Mouse (Mus musculus) olfactory bulb, adult 2 months (tissue): ENCODE measurements around the gene Alkbh8. TPM values are rescaled to one million over a fixed set of nuclear protein-coding genes. Genes with fewer than 3 reads are reported as not detected.
"Not testable (repeated sequence)": the region's sequence is repeated elsewhere in the genome, so short reads cannot be mapped to it uniquely, and the experiment has no call there.

ENCODE experiments used
- H3K27ac ChIP-seq: fragments of 200-500 bp; 2 replicates; pipeline ENCODE4 v1.5.1; 2012; ENCODE audit warnings: low read depth, low read length; ENCODE audit not compliant: insufficient read depth
- H3K4me1 ChIP-seq: fragments of 200-500 bp; 2 replicates; pipeline ENCODE4 v1.6.1; 2012; ENCODE audit warnings: low read length; ENCODE audit not compliant: control insufficient read depth, insufficient read depth
- H3K4me3 ChIP-seq: fragments of 200-500 bp; 2 replicates; pipeline ENCODE4 v1.5.1; 2012; ENCODE audit warnings: mild to moderate bottlenecking, low read depth, low read length, moderate library complexity; ENCODE audit not compliant: insufficient read depth
- CTCF ChIP-seq: fragments of 200-500 bp; IDR thresholded peaks from 2 replicates; pipeline ENCODE4 v1.5.1; 2012; ENCODE audit warnings: low read depth, mild to moderate bottlenecking, low read length, moderate library complexity; ENCODE audit not compliant: insufficient read depth
- POLR2A ChIP-seq: fragments of 200-500 bp; IDR thresholded peaks from 2 replicates; pipeline ENCODE4 v1.6.1; 2012; ENCODE audit warnings: mild to moderate bottlenecking, low read depth, low read length, moderate library complexity; ENCODE audit not compliant: insufficient read depth
- WGBS: fragments of 180-500 bp; shearing (Covaris S2); methylation state at CpG from one replicate; pipeline ENCODE4 v1.1.7; 2018; 5-methylcytosine and 5-hydroxymethylcytosine counted together
- polyA plus RNA-seq: library from polyadenylated mRNA; stranded (reverse); fragments of >200 nt; gene quantifications from 2 replicates; pipeline ENCODE4 v1.2.4, GENCODE M21; 2012; ENCODE audit warnings: low replicate concordance; ENCODE audit not compliant: missing spikeins, insufficient read depth, insufficient read length

The Alkbh8 gene
- polyA plus RNA-seq, 1 experiment: not detected

GRCm38 (mm10) chr9:3345967-3346366 lies 11.0 kb downstream of the Alkbh8 start:
- Histone ChIP-seq H3K4me3 (no peak overlapping the region), H3K27ac (no peak overlapping the region)
- WGBS: 88% methylated on average over 1 of the region's 1 CpGs

GRCm38 (mm10) chr9:3350056-3350455 lies 15.1 kb downstream of the Alkbh8 start:
- WGBS: 68% methylated on average over 1 of the region's 1 CpGs
- TF ChIP-seq CTCF (no peak), POLR2A (no peak)
- Histone ChIP-seq H3K4me1 (no peaks in the 10 kb centered on the region), H3K27ac (no peak overlapping the region), H3K4me3 (no peak overlapping the region)

More at GRCm38 (mm10) chr9:3345967-3346366, 11.0 kb downstream of the Alkbh8 start:
- H3K4me1 ChIP-seq: no peaks in the 10 kb centered on the region
- TF ChIP-seq POLR2A (no peak), CTCF (no peak)

- not testable (repeated sequence) for H3K4me3 ChIP-seq, H3K4me1 ChIP-seq, H3K27ac ChIP-seq
- 40% methylated on average over 1 of the region's 1 CpGs for WGBS
Observed at GRCm38 (mm10) chr9:3376323-3376722, 41.4 kb downstream of the Alkbh8 start.

- Histone ChIP-seq H3K4me3 (peak within 1 kb of the TSS; percentile 62), H3K27ac (peak within 1 kb of the TSS; percentile 37; the same call in 1 of the 2 replicates), H3K4me1 (no peaks in the 10 kb centered on the region)
- TF ChIP-seq CTCF: no peak
- TF ChIP-seq POLR2A: no peak
- under 1% methylated on average over 28 of the region's 28 CpGs for WGBS
Observed at GRCm38 (mm10) chr9:3403251-3404208, 68.6 kb downstream of the Alkbh8 start, which contains the start of gene Cwf19l2. Cwf19l2 (plus strand) TSS chr9:3403592.

GRCm38 (mm10) chr9:3404372-3404771 lies 69.4 kb downstream of the Alkbh8 start:
- under 1% methylated on average over 13 of the region's 13 CpGs for WGBS
- H3K27ac ChIP-seq: peak overlapping the region; percentile 26; the same call in 1 of the 2 replicates
- peak overlapping the region; percentile 62 for H3K4me3 ChIP-seq
- no peaks in the 10 kb centered on the region for H3K4me1 ChIP-seq
- TF ChIP-seq CTCF (no peak), POLR2A (no peak)

- not testable (repeated sequence) for H3K4me3 ChIP-seq, H3K27ac ChIP-seq, H3K4me1 ChIP-seq
- WGBS: 62% methylated on average over 6 of the region's 6 CpGs
Observed at GRCm38 (mm10) chr9:3439555-3440300, 104.8 kb downstream of the Alkbh8 start.

Other genes with a start within 250 kb of the Alkbh8 start
- not detected in 2 replicates for gene Cwf19l2, start 68.5 kb downstream of the Alkbh8 start, polyA plus RNA-seq
- gene Gucy1a2, start 197.6 kb downstream of the Alkbh8 start, polyA plus RNA-seq: not detected in 2 replicates